Mouse (Mus musculus) spleen, adult 12 weeks (tissue): Measurements from ENCODE around the gene 9030612E09Rik.

Experiments
- DNase-seq: peaks from one replicate; pipeline ENCODE4 v3.0.0; 2022; ENCODE audit warnings: low spot score

Gene 9030612E09Rik

GRCm38 (mm10) chr10:43211866-43212265, 37.4 kb downstream of the 9030612E09Rik start:
- peak; percentile 37 for DNase-seq

- no peak for DNase-seq
Observed at GRCm38 (mm10) chr10:43217361-43217900, 42.9 kb downstream of the 9030612E09Rik start.

- DNase-seq, result no peak
Observed at GRCm38 (mm10) chr10:43220479-43220878, 46.0 kb downstream of the 9030612E09Rik start.

- DNase-seq, result peak; percentile 88
Observed at GRCm38 (mm10) chr10:43220910-43221625, 46.6 kb downstream of the 9030612E09Rik start, which contains the start of gene Pdss2. Gene Pdss2, plus strand, starts transcription at chr10:43221486.

GRCm38 (mm10) chr10:43221659-43222058, 47.2 kb downstream of the 9030612E09Rik start:
- no peak for DNase-seq

- no peak for DNase-seq
Observed at GRCm38 (mm10) chr10:43223391-43223790, 48.9 kb downstream of the 9030612E09Rik start.
